Mouse (Mus musculus) lung, embryonic 14.5 days (tissue): ENCODE measurements at regions not wholly inside any gene's neighbourhood (a gene's known extent, or its start where the extent isn't known, plus 50 kb on each side); places are given as distances from the start of the nearest gene placed in this dataset.
"Not testable (repeated sequence)": the region's sequence is repeated elsewhere in the genome, so short reads cannot be mapped to it uniquely, and the experiment has no call there.

Experiments
- ATAC-seq: fragments of 200-750 bp; cut with Nextera tagmentation; 2 replicates; pipeline ENCODE4 v1.8.0; 2017; ENCODE audit warnings: mild to moderate bottlenecking, moderate TSS enrichment, moderate library complexity; ENCODE audit not compliant: insufficient read depth
- DNase-seq: peaks from one replicate; pipeline ENCODE4 v3.0.0-alpha.2; 2015
- H3K27ac ChIP-seq: fragments of 300-500 bp; sonication (generic); 2 replicates; pipeline ENCODE4 v1.5.1; 2014; ENCODE audit warnings: low read depth, mild to moderate bottlenecking, moderate library complexity
- H3K27me3 ChIP-seq: fragments of 300-500 bp; sonication (generic); 2 replicates; pipeline ENCODE4 v1.6.1; 2014; ENCODE audit warnings: low read length, control low read depth; ENCODE audit not compliant: insufficient read depth
- H3K36me3 ChIP-seq: fragments of 300-500 bp; sonication (generic); 2 replicates; pipeline ENCODE4 v1.6.1; 2014; ENCODE audit warnings: control low read depth; ENCODE audit not compliant: insufficient read depth
- H3K4me1 ChIP-seq: fragments of 300-500 bp; sonication (generic); 2 replicates; pipeline ENCODE4 v1.6.1; 2014; ENCODE audit warnings: antibody characterized with exemption, control low read depth; ENCODE audit not compliant: insufficient read depth
- H3K4me2 ChIP-seq: fragments of 300-500 bp; sonication (generic); 2 replicates; pipeline ENCODE4 v1.6.1; 2014; ENCODE audit warnings: mild to moderate bottlenecking
- H3K4me3 ChIP-seq: fragments of 300-500 bp; sonication (generic); 2 replicates; pipeline ENCODE4 v1.5.1; 2014; ENCODE audit warnings: low read depth, low read length
- H3K9ac ChIP-seq: fragments of 300-500 bp; sonication (generic); 2 replicates; pipeline ENCODE4 v1.6.1; 2014
- H3K9me3 ChIP-seq: fragments of 300-500 bp; sonication (generic); 2 replicates; pipeline ENCODE4 v1.6.1; 2016; ENCODE audit warnings: low read depth, low read length, control low read depth
- CTCF ChIP-seq: IDR thresholded peaks from 2 replicates; pipeline ENCODE4 v1.5.1; 2016; ENCODE audit warnings: antibody characterized with exemption, low read depth
- WGBS: fragments of 180-500 bp; shearing (Covaris S2); extraction: QIAGEN DNeasy Blood & Tissue Kit; methylation state at CpG from one replicate; pipeline ENCODE4 v1.1.7; 2014; 5-methylcytosine and 5-hydroxymethylcytosine counted together

DNA sequence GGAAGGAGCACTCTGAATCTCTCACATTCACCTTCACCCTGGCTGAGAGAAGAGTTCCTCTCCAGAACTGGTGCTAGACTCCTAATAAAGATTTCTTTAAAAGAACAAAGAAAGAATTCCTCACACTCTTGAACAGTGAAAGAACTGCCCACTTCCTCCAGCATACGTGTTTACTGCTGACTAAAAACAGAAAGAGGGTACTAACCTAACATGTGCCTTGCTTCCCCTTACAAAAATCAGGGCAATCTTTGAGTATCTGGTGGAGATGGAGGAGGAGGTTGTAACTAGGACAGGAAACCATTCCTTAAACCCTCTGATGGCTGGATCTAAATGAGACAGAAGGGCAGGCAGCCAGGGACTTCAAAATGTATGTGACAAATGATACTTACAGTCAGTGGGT, 719.1 kb upstream of the Zfp386 start:
- Histone ChIP-seq H3K27ac (no peak overlapping the region), H3K9me3 (no peaks in the 10 kb centered on the region), H3K9ac (no peak overlapping the region), H3K4me1 (no peaks in the 10 kb centered on the region), H3K4me2 (no peak overlapping the region), H3K36me3 (no peaks in the 10 kb centered on the region), H3K27me3 (no peaks in the 10 kb centered on the region), H3K4me3 (no peak overlapping the region)
- ATAC-seq (no peak), DNase-seq (no peak)
- 42% methylated on average over 1 of the region's 1 CpGs for WGBS
- no peak for TF ChIP-seq CTCF

DNA sequence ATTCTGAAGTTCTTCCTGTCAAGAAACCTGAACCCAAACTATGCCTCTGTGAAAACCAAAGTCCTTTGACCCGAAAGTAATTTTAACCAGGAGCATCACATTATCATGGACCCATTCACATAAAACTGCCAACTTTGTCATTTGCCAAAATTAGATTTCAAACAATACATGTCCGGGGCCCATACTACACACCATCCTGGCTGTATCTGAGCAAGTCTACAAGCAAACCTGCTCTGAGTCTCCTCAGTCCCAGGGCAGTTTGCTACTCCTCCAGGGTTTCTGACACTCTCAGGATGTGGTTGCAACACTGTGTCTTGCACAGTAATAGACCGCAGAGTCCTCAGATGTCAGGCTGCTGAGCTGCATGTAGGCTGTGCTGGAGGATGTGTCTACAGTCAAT, 712.8 kb upstream of the Zfp386 start:
- WGBS, result 66% methylated on average over 2 of the region's 3 CpGs

DNA sequence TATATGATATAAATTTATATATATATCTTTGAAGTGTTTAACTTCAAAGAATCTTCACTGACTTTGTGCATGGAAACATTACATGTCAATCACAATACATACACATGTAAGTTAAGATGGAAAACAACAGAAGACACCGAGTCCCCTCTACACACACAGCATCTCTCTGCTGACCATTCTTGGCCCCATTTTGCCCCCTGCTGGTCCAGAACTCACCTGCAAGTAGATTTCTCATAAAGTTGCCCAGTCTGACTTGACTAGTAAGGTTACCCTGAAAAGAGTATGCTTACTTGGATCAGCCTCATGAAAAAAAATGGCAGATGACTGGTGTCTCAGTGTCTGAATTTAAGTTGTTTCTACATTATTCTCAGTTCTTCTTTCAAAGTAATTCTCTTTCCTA, 710.9 kb upstream of the Zfp386 start:
- ATAC-seq, result no peak
- 75% methylated on average over 1 of the region's 1 CpGs for WGBS
- TF ChIP-seq CTCF, result no peak
- Histone ChIP-seq H3K27me3 (no peaks in the 10 kb centered on the region), H3K4me3 (no peak overlapping the region), H3K36me3 (no peaks in the 10 kb centered on the region), H3K4me2 (no peak overlapping the region), H3K9ac (no peak overlapping the region), H3K9me3 (no peaks in the 10 kb centered on the region; the same call in 1 of the 2 replicates), H3K27ac (no peak overlapping the region), H3K4me1 (no peaks in the 10 kb centered on the region)
- no peak for DNase-seq

More for the DNA sequence above, 712.8 kb upstream of the Zfp386 start:
- not testable (repeated sequence) for H3K4me3 ChIP-seq, H3K4me1 ChIP-seq, DNase-seq, H3K4me2 ChIP-seq, H3K27ac ChIP-seq, H3K27me3 ChIP-seq, H3K9me3 ChIP-seq, ATAC-seq, H3K9ac ChIP-seq, H3K36me3 ChIP-seq

DNA sequence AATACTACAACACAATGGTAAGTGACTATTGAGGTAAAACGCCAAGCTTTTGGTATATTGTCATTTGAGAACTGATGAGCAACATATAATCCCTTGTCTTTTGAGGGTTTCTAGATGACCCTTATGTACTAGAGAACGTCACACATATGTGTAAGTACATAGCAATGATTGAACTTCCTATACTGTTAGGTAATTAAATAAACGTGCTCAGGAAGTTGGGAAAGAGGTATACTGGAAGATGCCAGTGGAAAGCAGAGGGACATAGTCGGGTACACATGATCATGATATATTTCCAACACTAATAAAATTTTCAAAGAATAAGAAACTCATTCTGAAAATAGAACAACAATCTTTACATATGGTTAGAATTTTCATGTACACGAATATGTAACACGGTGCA, 701.4 kb upstream of the Zfp386 start:
- WGBS, result 46% methylated on average over 3 of the region's 6 CpGs
- not testable (repeated sequence) for ATAC-seq, H3K4me1 ChIP-seq

DNA sequence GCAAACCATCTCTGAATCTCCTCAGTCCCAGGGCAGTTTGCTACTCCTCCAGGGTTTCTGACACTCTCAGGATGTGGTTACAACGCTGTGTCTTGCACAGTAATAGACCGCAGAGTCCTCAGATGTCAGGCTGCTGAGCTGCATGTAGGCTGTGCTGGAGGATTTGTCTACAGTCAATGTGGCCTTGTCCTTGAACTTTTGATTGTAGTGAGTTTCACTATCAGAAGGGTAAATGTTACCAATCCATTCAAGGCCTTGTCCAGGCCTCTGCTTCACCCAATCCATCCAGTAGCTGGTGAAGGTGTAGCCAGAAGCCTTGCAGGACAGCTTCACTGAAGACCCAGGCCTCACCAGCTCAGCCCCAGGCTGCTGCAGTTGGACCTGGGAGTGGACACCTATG, 688.5 kb upstream of the Zfp386 start:
- ATAC-seq, H3K36me3 ChIP-seq, H3K9ac ChIP-seq, DNase-seq, H3K4me1 ChIP-seq, H3K27me3 ChIP-seq, H3K9me3 ChIP-seq, H3K4me3 ChIP-seq, H3K27ac ChIP-seq, H3K4me2 ChIP-seq: not testable (repeated sequence)
- WGBS, result 75% methylated on average over 2 of the region's 2 CpGs

More for the DNA sequence above, 701.4 kb upstream of the Zfp386 start:
- not testable (repeated sequence) for H3K27me3 ChIP-seq, H3K4me2 ChIP-seq, H3K36me3 ChIP-seq, DNase-seq, H3K9ac ChIP-seq, H3K27ac ChIP-seq, H3K9me3 ChIP-seq, H3K4me3 ChIP-seq

DNA sequence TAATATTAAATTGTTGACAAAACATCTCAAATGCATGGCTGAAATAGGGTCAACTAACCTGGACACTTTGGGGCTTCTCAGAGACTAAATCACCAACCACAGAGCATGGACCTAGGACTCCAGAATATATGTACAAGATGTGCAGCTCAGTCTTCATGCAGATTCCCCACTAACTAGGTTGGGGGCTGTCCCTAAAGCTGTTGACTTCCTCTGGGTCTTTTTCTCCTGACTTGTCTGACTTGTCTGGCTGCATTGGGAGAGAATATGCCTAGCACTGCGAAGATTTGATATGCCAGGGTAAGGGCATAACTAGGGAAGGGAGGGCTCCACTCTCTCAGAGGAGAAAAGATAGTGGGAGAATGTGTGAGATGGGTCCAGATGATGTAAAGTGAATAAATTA, 681.9 kb upstream of the Zfp386 start:
- not testable (repeated sequence) for H3K9ac ChIP-seq

DNA sequence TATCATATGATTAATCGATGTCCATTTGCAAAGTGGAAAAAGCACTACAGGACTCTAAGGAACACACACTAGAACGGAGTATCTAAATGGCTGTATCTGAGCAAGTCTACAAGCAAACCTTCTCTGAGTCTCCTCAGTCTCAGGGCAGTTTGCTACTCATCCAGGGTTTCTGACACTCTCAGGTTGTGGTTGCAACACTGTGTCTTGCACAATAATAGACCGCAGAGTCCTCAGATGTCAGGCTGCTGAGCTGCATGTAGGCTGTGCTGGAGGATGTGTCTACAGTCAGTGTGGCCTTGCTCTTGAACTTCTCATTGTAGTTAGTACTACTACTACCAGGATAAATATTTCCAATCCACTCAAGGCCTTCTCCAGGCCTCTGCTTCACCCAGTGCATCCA, 675.7 kb upstream of the Zfp386 start:
- ATAC-seq, H3K9me3 ChIP-seq, DNase-seq, H3K4me3 ChIP-seq, H3K4me2 ChIP-seq, H3K27me3 ChIP-seq, H3K36me3 ChIP-seq, H3K4me1 ChIP-seq, H3K27ac ChIP-seq, H3K9ac ChIP-seq: not testable (repeated sequence)
- whole genome bisulfite sequencing, result 79% methylated on average over 3 of the region's 3 CpGs

More for the DNA sequence above, 681.9 kb upstream of the Zfp386 start:
- not testable (repeated sequence) for H3K9me3 ChIP-seq, H3K27ac ChIP-seq, H3K4me1 ChIP-seq, H3K4me2 ChIP-seq, DNase-seq, H3K27me3 ChIP-seq, H3K4me3 ChIP-seq, H3K36me3 ChIP-seq, ATAC-seq
- 6% methylated on average over 1 of the region's 1 CpGs for WGBS

DNA sequence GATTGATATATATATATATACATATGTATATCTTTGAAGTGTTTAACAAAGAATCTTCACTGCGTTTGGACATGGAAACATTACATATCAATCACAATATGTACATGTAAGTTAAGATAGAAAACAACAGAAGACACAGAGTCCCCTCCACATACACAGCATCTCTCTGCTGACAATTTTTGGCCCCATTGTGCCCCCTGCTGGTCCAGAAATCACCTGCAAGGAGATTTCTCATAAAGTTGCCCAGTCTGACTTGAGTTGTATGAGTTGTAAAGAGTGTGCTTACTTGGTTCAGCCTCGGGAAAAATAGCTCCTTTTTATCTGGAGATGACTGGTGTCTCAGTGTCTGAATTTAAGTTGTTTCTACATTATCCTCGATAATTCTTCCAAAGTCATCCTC, 674.5 kb upstream of the Zfp386 start:
- H3K9me3 ChIP-seq, H3K27ac ChIP-seq, H3K4me2 ChIP-seq, H3K27me3 ChIP-seq, H3K36me3 ChIP-seq, H3K4me1 ChIP-seq, H3K9ac ChIP-seq, ATAC-seq, DNase-seq, H3K4me3 ChIP-seq: not testable (repeated sequence)
- 55% methylated on average over 3 of the region's 3 CpGs for WGBS

DNA sequence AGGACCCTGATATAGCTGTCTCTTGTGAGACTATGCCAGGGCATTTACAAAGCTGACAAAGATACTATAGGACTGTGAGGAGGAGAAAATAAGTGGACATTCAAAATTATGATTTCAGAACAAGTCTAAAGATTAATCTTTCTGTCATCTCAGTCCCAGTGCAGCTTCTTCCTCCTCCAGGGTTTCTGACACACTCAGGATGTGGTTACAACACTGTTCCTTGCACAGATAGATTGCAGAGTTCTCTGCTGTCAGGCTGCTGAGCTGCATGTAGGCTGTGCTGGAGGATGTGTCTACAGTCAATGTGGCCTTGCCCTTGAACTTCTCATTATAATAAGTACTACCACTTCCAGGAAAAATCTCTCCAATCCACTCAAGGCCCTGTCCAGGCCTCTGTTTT, 661.0 kb upstream of the Zfp386 start:
- not testable (repeated sequence) for ATAC-seq, DNase-seq, H3K4me3 ChIP-seq

More for the DNA sequence above, 661.0 kb upstream of the Zfp386 start:
- not testable (repeated sequence) for H3K36me3 ChIP-seq, H3K9ac ChIP-seq, H3K4me2 ChIP-seq, H3K27me3 ChIP-seq, H3K9me3 ChIP-seq, H3K27ac ChIP-seq, H3K4me1 ChIP-seq
